Mouse (Mus musculus): ENCODE measurements around the gene Zfp668. TPM values are rescaled to one million over a fixed set of nuclear protein-coding genes. Genes with fewer than 3 reads are reported as not detected.
A peak's percentile ranks its signal among the peaks of the same experiment; 100 is the strongest.
"Not testable (repeated sequence)": the region's sequence is repeated elsewhere in the genome, so short reads cannot be mapped to it uniquely, and the experiment has no call there.

Zfp668 gene
- polyA plus RNA-seq, 1 experiment from 2014 or later = 24.3 TPM

DNA sequence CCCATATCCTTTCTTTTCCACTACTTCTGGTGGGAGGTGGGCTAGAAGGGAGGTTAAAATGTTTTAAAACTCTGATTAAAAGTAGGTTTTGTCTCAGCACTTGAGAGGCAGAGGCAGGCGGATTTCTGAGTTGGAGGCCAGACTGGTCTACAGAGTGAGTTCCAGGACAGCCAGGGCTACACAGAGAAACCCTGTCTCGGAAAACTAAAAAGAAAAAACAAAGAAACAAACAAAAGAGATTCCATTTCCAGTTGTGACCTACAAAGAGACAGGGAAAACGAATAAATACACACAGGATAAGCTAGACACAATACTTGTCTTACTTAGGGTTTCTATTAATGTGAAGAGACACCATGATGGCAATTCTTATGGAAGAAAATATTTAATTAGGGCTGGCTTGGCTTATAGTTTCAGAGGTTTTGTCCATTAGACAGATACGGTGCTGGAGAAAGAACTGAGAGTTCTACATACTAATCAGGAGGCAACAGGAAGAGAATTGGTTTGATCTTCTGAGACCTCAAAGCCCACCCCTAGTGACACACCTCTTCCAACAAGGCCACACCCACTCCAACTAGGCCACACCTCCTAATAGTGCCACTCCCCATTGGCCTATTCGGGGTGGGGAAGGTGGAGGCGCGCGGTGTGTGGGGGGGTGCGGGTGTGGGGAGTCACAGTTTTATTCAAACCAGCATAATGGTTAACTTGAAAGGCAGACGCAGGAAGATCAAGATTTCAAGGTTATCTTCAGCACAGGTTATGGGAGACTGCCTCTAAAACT, 21.7 kb upstream of the Zfp668 start:
- Histone ChIP-seq H3K4me2 (no peak overlapping the region), H3K4me1 (ENCODE audit: control insufficient read depth, insufficient read depth, low read length) (peaks cover 7% of the 10 kb centered on the region), H3K9me3 (ENCODE audit: control insufficient read depth, low read length) (no peaks in the 10 kb centered on the region), H3K9ac (ENCODE audit: low read length) (no peak overlapping the region), H3K4me3 (ENCODE audit: low read depth, low read length) (no peak overlapping the region), H3K27ac (ENCODE audit: low read depth, low read length) (no peak overlapping the region), H3K27me3 (ENCODE audit: control insufficient read depth, insufficient read depth, low read length) (no peaks in the 10 kb centered on the region), H3K36me3 (ENCODE audit: control insufficient read depth, insufficient read depth, low read length) (no peaks in the 10 kb centered on the region)
- DNase-seq (ENCODE audit: low spot score, missing footprints) (no peak), ATAC-seq (ENCODE audit: low FRiP score) (no peak)
- 40% methylated on average over 10 of the region's 10 CpGs for WGBS

DNA sequence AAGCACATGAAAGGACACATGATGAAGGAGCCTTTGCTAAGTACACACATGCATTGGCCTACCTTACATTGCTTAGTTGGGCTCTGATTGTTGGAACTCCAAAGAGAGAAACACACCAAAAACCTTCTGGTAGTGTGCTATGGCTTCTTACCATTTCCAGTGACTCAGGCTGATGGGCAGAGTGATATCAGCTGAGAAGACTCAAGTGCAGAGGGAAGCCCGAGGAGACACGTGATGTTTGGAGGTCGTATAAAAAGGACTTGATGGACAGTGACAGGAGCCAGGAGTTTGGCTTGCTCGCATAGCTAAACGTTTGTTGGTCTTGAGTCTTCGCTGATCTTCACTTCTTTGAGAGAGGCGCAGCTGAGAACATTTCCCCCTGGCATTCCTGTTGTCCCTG, 20.9 kb upstream of the Zfp668 start:
- DNase-seq (ENCODE audit: low spot score, missing footprints) (no peak), ATAC-seq (ENCODE audit: low FRiP score) (no peak)
- no peak overlapping the region for H3K9ac ChIP-seq (ENCODE audit: low read length)
- H3K4me2 ChIP-seq = no peak overlapping the region
- no peaks in the 10 kb centered on the region for H3K27me3 ChIP-seq (ENCODE audit: control insufficient read depth, insufficient read depth, low read length)
- no peak overlapping the region for H3K4me3 ChIP-seq (ENCODE audit: low read depth, low read length)
- H3K9me3 ChIP-seq (ENCODE audit: control insufficient read depth, low read length) = no peaks in the 10 kb centered on the region
- H3K27ac ChIP-seq (ENCODE audit: low read depth, low read length) = no peak overlapping the region
- H3K36me3 ChIP-seq (ENCODE audit: control insufficient read depth, insufficient read depth, low read length) = no peaks in the 10 kb centered on the region
- WGBS = 95% methylated on average over 7 of the region's 7 CpGs
- H3K4me1 ChIP-seq (ENCODE audit: control insufficient read depth, insufficient read depth, low read length) = peaks cover 7% of the 10 kb centered on the region

DNA sequence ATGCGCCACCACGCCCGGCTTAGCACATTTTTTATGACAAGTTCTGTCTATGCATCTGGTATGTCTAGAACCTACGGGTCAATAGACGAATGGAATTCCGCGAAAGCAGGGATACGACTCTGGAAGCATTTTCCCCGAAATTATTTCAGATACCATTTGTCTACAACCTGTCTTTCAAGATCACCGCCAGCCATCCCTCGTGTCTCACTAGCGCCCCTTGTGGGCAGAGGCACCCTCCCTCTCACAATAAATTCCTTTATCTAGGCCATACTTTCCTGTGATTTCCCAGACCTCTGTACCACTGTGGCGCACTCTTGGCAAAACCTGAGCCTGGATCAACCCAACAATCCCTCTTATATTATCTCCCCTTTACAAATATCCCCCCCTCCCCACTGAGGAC, 19.8 kb upstream of the Zfp668 start:
- Histone ChIP-seq H3K9me3 (ENCODE audit: control insufficient read depth, low read length) (no peaks in the 10 kb centered on the region), H3K36me3 (ENCODE audit: control insufficient read depth, insufficient read depth, low read length) (no peaks in the 10 kb centered on the region), H3K4me3 (ENCODE audit: low read depth, low read length) (no peak overlapping the region), H3K4me2 (no peak overlapping the region), H3K4me1 (ENCODE audit: control insufficient read depth, insufficient read depth, low read length) (peaks cover 7% of the 10 kb centered on the region), H3K27ac (ENCODE audit: low read depth, low read length) (no peak overlapping the region), H3K9ac (ENCODE audit: low read length) (no peak overlapping the region), H3K27me3 (ENCODE audit: control insufficient read depth, insufficient read depth, low read length) (no peaks in the 10 kb centered on the region)
- DNase-seq (ENCODE audit: low spot score, missing footprints) = peak; percentile 91
- ATAC-seq (ENCODE audit: low FRiP score) = no peak
- 60% methylated on average over 13 of the region's 13 CpGs for WGBS

DNA sequence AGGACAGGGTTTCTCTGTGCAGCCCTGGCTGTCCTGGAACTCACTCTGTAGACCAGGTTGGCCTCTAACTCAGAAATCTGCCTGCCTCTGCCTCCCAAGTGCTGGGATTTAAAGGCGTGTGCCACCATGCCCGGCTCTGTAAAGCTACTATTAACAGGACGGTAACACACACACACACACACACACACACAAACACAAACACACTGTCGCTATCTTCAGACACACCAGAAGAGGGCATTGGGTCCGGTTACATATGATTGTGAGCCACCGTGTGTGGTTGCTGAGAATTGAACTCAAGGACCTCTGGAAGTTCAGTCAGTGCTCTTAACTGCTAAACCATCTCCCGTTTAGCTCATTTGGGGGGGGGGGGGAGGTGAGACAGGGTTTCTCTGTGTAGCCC, 19.3 kb upstream of the Zfp668 start:
- H3K9me3 ChIP-seq (ENCODE audit: control insufficient read depth, low read length); ATAC-seq (ENCODE audit: low FRiP score); H3K27me3 ChIP-seq (ENCODE audit: control insufficient read depth, insufficient read depth, low read length); H3K9ac ChIP-seq (ENCODE audit: low read length); H3K4me1 ChIP-seq (ENCODE audit: control insufficient read depth, insufficient read depth, low read length); H3K36me3 ChIP-seq (ENCODE audit: control insufficient read depth, insufficient read depth, low read length); H3K27ac ChIP-seq (ENCODE audit: low read depth, low read length); DNase-seq (ENCODE audit: low spot score, missing footprints): not testable (repeated sequence)
- Histone ChIP-seq H3K4me3 (ENCODE audit: low read depth, low read length) (peak overlapping the region; percentile 57; the same call in 1 of the 2 replicates), H3K4me2 (peak overlapping the region; percentile 85)
- 65% methylated on average over 7 of the region's 7 CpGs for WGBS

DNA sequence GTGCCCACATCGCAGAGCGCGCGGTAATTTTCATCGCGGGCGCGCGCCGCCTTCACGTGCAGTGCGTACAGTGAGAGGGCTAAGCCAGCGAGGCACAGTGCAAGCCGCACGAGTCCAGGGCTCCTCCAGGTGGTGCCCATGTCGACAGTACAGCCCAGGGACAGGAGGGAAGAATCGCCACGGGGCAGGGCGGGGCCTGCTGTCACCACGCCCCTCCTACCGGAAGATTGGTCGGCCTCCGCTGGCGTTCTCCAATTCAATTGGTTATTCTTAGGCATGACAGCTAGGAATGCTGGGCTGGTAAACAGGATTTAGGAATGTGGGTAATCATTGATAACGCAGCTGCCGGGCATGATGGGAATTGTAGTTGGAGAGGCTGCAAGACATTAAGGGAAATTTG, 18.8 kb upstream of the Zfp668 start, which contains the start of the genes Gm21974 and Vkorc1:
TSS of gene Gm21974 (minus strand) at position 13 of the 400 bp plus-strand sequence.
TSS of gene Vkorc1 (minus strand) at position 176 of the 400 bp plus-strand sequence.
- DNase-seq (ENCODE audit: low spot score, missing footprints) (peak; percentile 97), ATAC-seq (ENCODE audit: low FRiP score) (peak; percentile 98)
- peak within 1 kb of the TSS; percentile 85 for H3K4me2 ChIP-seq
- H3K9ac ChIP-seq (ENCODE audit: low read length) = peak within 1 kb of the TSS; percentile 63
- peaks cover 7% of the 10 kb centered on the region for H3K4me1 ChIP-seq (ENCODE audit: control insufficient read depth, insufficient read depth, low read length)
- no peaks in the 10 kb centered on the region for H3K9me3 ChIP-seq (ENCODE audit: control insufficient read depth, low read length)
- no peaks in the 10 kb centered on the region for H3K36me3 ChIP-seq (ENCODE audit: control insufficient read depth, insufficient read depth, low read length)
- H3K4me3 ChIP-seq (ENCODE audit: low read depth, low read length) = peak within 1 kb of the TSS; percentile 57
- WGBS = under 1% methylated on average over 26 of the region's 26 CpGs
- no peaks in the 10 kb centered on the region for H3K27me3 ChIP-seq (ENCODE audit: control insufficient read depth, insufficient read depth, low read length)
- H3K27ac ChIP-seq (ENCODE audit: low read depth, low read length) = peak within 1 kb of the TSS; percentile 27; the same call in 1 of the 2 replicates

DNA sequence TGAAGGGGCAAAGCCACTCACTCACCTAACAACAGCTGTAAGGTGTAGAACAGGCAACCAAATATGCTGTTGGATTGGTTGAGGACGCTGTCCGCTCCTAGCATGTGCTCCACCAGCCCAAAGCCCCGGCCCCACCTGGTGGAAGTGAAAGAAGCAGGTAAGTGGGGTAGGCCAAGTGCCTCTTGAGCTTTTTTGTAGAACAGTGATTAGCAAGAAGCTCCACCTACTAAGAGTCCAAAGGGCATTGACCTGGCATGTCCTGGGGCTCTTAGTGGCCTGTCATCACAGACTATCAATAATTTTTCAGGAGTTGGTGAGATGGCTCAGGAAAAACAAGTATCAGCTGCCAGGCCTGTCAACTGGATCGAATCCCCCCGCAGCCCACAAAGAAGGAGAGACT, 17.9 kb upstream of the Zfp668 start:
- H3K4me3 ChIP-seq (ENCODE audit: low read depth, low read length) = peak overlapping the region; percentile 57; the same call in 1 of the 2 replicates
- WGBS = 89% methylated on average over 5 of the region's 5 CpGs
- H3K27ac ChIP-seq (ENCODE audit: low read depth, low read length) = no peak overlapping the region
- peak overlapping the region; percentile 85; the same call in 1 of the 2 replicates for H3K4me2 ChIP-seq
- H3K9me3 ChIP-seq (ENCODE audit: control insufficient read depth, low read length) = no peaks in the 10 kb centered on the region
- ATAC-seq (ENCODE audit: low FRiP score) (no peak), DNase-seq (ENCODE audit: low spot score, missing footprints) (no peak)
- peaks cover 7% of the 10 kb centered on the region for H3K4me1 ChIP-seq (ENCODE audit: control insufficient read depth, insufficient read depth, low read length)
- 0 out of 2 replicates have a peak, but pooled peaks cover 2% of the 10 kb centered on the region for H3K36me3 ChIP-seq (ENCODE audit: control insufficient read depth, insufficient read depth, low read length)
- H3K9ac ChIP-seq (ENCODE audit: low read length) = no peak overlapping the region; the same call in 1 of the 2 replicates
- H3K27me3 ChIP-seq (ENCODE audit: control insufficient read depth, insufficient read depth, low read length) = no peaks in the 10 kb centered on the region

DNA sequence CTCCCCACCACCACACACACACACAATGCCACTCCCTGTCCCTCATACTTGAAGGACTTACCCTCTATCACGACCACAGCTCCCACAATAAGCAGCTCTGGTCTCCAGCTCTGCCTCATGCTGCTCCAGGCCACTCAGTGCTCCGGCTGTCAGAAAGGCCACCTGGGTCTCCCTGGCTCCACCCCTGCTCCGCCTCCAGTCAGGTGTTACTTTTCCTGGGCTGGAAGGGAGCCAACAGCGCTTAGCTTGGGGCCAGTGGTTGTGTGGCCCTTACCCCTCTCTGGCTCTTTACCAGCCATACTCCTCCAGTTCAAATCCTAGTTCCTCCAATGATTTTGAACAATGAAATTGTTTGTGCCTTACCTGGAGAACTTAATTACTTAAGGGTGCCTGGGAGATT, 14.2 kb upstream of the Zfp668 start, which contains the start of gene Prss53:
TSS of gene Prss53 (minus strand) at position 173 of the 400 bp plus-strand sequence.
- no peak within 1 kb of the TSS for H3K4me3 ChIP-seq (ENCODE audit: low read depth, low read length)
- H3K36me3 ChIP-seq (ENCODE audit: control insufficient read depth, insufficient read depth, low read length) = peaks cover 16% of the 10 kb centered on the region; the same call in 1 of the 2 replicates
- peaks cover 7% of the 10 kb centered on the region for H3K4me1 ChIP-seq (ENCODE audit: control insufficient read depth, insufficient read depth, low read length)
- H3K27ac ChIP-seq (ENCODE audit: low read depth, low read length) = no peak within 1 kb of the TSS
- no peak for DNase-seq (ENCODE audit: low spot score, missing footprints)
- ATAC-seq (ENCODE audit: low FRiP score) = no peak
- H3K9me3 ChIP-seq (ENCODE audit: control insufficient read depth, low read length) = no peaks in the 10 kb centered on the region
- H3K27me3 ChIP-seq (ENCODE audit: control insufficient read depth, insufficient read depth, low read length) = no peaks in the 10 kb centered on the region
- 40% methylated on average over 4 of the region's 4 CpGs for WGBS
- no peak within 1 kb of the TSS for H3K9ac ChIP-seq (ENCODE audit: low read length)
- no peak within 1 kb of the TSS for H3K4me2 ChIP-seq

DNA sequence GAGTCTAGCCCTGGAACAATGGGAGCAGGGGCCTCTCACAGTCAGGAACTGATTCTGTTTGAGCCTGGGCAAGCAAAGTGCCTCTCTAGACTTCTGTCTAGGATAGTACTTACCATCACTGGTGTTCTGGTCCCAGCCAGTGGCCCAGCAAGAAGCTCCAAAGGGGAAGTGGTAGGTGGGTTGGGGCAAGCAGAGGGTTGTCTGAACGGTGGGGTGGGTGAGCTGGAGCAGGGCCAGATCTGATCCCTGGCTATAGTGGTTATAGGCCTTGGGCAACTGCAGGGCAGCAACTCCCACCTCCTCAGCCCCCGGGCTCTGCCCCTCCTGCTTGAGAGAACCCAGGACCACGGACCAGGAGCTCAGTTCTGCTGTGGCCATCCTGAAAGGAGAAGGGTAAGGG, 12.2 kb upstream of the Zfp668 start:
- peaks cover 1% of the 10 kb centered on the region for H3K4me1 ChIP-seq (ENCODE audit: control insufficient read depth, insufficient read depth, low read length)
- DNase-seq (ENCODE audit: low spot score, missing footprints) (no peak), ATAC-seq (ENCODE audit: low FRiP score) (no peak)
- no peaks in the 10 kb centered on the region for H3K9me3 ChIP-seq (ENCODE audit: control insufficient read depth, low read length)
- 73% methylated on average over 3 of the region's 3 CpGs for WGBS
- H3K36me3 ChIP-seq (ENCODE audit: control insufficient read depth, insufficient read depth, low read length) = peaks cover 26% of the 10 kb centered on the region
- no peak overlapping the region for H3K4me2 ChIP-seq
- no peak overlapping the region for H3K9ac ChIP-seq (ENCODE audit: low read length)
- no peaks in the 10 kb centered on the region for H3K27me3 ChIP-seq (ENCODE audit: control insufficient read depth, insufficient read depth, low read length)
- H3K4me3 ChIP-seq (ENCODE audit: low read depth, low read length) = no peak overlapping the region
- H3K27ac ChIP-seq (ENCODE audit: low read depth, low read length) = no peak overlapping the region

DNA sequence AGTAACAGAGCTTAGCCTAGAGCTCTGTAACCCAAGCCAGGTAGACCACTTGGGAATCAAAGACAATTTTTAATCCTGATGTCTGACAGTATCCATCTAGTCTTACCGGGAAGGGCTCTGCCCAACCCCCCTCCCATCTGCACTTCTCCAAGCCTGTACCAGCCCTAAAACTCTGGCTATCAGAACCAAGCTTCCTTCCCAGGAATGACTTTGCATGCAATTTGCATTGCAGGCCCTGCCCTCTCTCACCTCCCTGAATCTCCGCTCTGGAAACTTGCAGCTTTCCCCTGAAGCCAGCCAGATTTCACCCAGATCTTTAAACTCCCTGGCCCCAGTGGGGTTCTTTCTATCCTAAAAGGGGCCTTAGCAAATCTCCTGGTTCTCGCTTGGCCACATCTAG, 11.2 kb upstream of the Zfp668 start:
- Histone ChIP-seq H3K9me3 (ENCODE audit: control insufficient read depth, low read length) (no peaks in the 10 kb centered on the region), H3K4me2 (no peak overlapping the region), H3K36me3 (ENCODE audit: control insufficient read depth, insufficient read depth, low read length) (peaks cover 33% of the 10 kb centered on the region), H3K4me3 (ENCODE audit: low read depth, low read length) (no peak overlapping the region), H3K27me3 (ENCODE audit: control insufficient read depth, insufficient read depth, low read length) (no peaks in the 10 kb centered on the region), H3K27ac (ENCODE audit: low read depth, low read length) (no peak overlapping the region), H3K9ac (ENCODE audit: low read length) (no peak overlapping the region), H3K4me1 (ENCODE audit: control insufficient read depth, insufficient read depth, low read length) (peaks cover 4% of the 10 kb centered on the region)
- WGBS = 83% methylated on average over 3 of the region's 3 CpGs
- ATAC-seq (ENCODE audit: low FRiP score) (no peak), DNase-seq (ENCODE audit: low spot score, missing footprints) (no peak)

All from midbrain, embryonic 11.5 days (tissue).